Mouse (Mus musculus): ENCODE measurements at regions not wholly inside any gene's neighbourhood (a gene's known extent, or its start where the extent isn't known, plus 50 kb on each side); places are given as distances from the start of the nearest gene placed in this dataset.

GRCm38 (mm10) chr2:51073040-51073594 lies 75.8 kb downstream of the Rnd3 start:
- DNase-seq (ENCODE audit: inconsistent age in 2 of 2, low spot score in 1 of 2), result no peak

- DNase-seq (ENCODE audit: inconsistent age in 2 of 2, low spot score in 1 of 2), result no peak
These were observed 76.5 kb downstream of the Rnd3 start for GRCm38 (mm10) chr2:51072346-51072885.

GRCm38 (mm10) chr2:51070902-51071301 lies 78.0 kb downstream of the Rnd3 start:
- no peak for DNase-seq (ENCODE audit: inconsistent age in 2 of 2, low spot score in 1 of 2)

GRCm38 (mm10) chr2:51066423-51066831 lies 82.5 kb downstream of the Rnd3 start:
- no peak for DNase-seq (ENCODE audit: inconsistent age in 2 of 2, low spot score in 1 of 2)

- no peak for DNase-seq (ENCODE audit: inconsistent age in 2 of 2, low spot score in 1 of 2)
These were observed 83.1 kb downstream of the Rnd3 start for GRCm38 (mm10) chr2:51065821-51066220.

- DNase-seq (ENCODE audit: inconsistent age in 2 of 2, low spot score in 1 of 2), result no peak
These were observed 84.1 kb downstream of the Rnd3 start for GRCm38 (mm10) chr2:51064821-51065220.

GRCm38 (mm10) chr2:51062049-51062448 lies 86.9 kb downstream of the Rnd3 start:
- no peak for DNase-seq (ENCODE audit: inconsistent age in 2 of 2, low spot score in 1 of 2)

- DNase-seq (ENCODE audit: inconsistent age in 2 of 2, low spot score in 1 of 2), result no peak
These were observed 90.8 kb downstream of the Rnd3 start for GRCm38 (mm10) chr2:51058158-51058557.

GRCm38 (mm10) chr2:51056141-51056731 lies 92.7 kb downstream of the Rnd3 start:
- DNase-seq (ENCODE audit: inconsistent age in 2 of 2, low spot score in 1 of 2), result peak in 1 of 2 experiments; percentile 38

- DNase-seq (ENCODE audit: inconsistent age in 2 of 2, low spot score in 1 of 2), result no peak
These were observed 93.6 kb downstream of the Rnd3 start for GRCm38 (mm10) chr2:51055339-51055738.

GRCm38 (mm10) chr2:51049834-51050170 lies 99.1 kb downstream of the Rnd3 start:
- no peak for DNase-seq (ENCODE audit: inconsistent age in 2 of 2, low spot score in 1 of 2)

GRCm38 (mm10) chr2:51049101-51049833 lies 99.6 kb downstream of the Rnd3 start:
- DNase-seq (ENCODE audit: inconsistent age in 2 of 2, low spot score in 1 of 2), result no peak

GRCm38 (mm10) chr2:51047520-51047919 lies 101.4 kb downstream of the Rnd3 start:
- no peak for DNase-seq (ENCODE audit: inconsistent age in 2 of 2, low spot score in 1 of 2)

GRCm38 (mm10) chr2:51045626-51046025 lies 103.3 kb downstream of the Rnd3 start:
- no peak for DNase-seq (ENCODE audit: inconsistent age in 2 of 2, low spot score in 1 of 2)

GRCm38 (mm10) chr2:51041101-51041500 lies 107.8 kb downstream of the Rnd3 start:
- no peak for DNase-seq (ENCODE audit: inconsistent age in 2 of 2, low spot score in 1 of 2)

- no peak for DNase-seq (ENCODE audit: inconsistent age in 2 of 2, low spot score in 1 of 2)
These were observed 110.2 kb downstream of the Rnd3 start for GRCm38 (mm10) chr2:51038685-51039084.

- DNase-seq (ENCODE audit: inconsistent age in 2 of 2, low spot score in 1 of 2), result no peak
These were observed 111.9 kb downstream of the Rnd3 start for GRCm38 (mm10) chr2:51036995-51037394.

- DNase-seq (ENCODE audit: inconsistent age in 2 of 2, low spot score in 1 of 2), result no peak
These were observed 112.6 kb downstream of the Rnd3 start for GRCm38 (mm10) chr2:51036190-51036755.

GRCm38 (mm10) chr2:51033881-51034280 lies 115.0 kb downstream of the Rnd3 start:
- DNase-seq (ENCODE audit: inconsistent age in 2 of 2, low spot score in 1 of 2), result no peak

GRCm38 (mm10) chr2:51022479-51022878 lies 126.4 kb downstream of the Rnd3 start:
- DNase-seq (ENCODE audit: inconsistent age in 2 of 2, low spot score in 1 of 2), result no peak

- DNase-seq (ENCODE audit: inconsistent age in 2 of 2, low spot score in 1 of 2), result no peak
These were observed 132.8 kb downstream of the Rnd3 start for GRCm38 (mm10) chr2:51016129-51016402.

All from adrenal gland, adult (tissue).